Mouse (Mus musculus) ES-E14 (cell line): ENCODE results near the gene Uqcc2. TPM values are rescaled to one million over a fixed set of nuclear protein-coding genes. Genes with fewer than 3 reads are reported as not detected.

Experiments
- DNase-seq: peaks from one replicate; pipeline ENCODE4 v3.0.0-alpha.2; 2013; ENCODE audit warnings: low read depth, low spot score
- H3K27ac ChIP-seq: 2 replicates; pipeline ENCODE4 v1.5.1; 2012; ENCODE audit warnings: low read depth, mild to moderate bottlenecking, low read length, moderate library complexity, mixed read lengths; ENCODE audit not compliant: poor library complexity, insufficient read depth, severe bottlenecking
- H3K36me3 ChIP-seq: 2 replicates; pipeline ENCODE4 v1.6.1; 2012; ENCODE audit warnings: mild to moderate bottlenecking, low read length, moderate library complexity, mixed read lengths; ENCODE audit not compliant: control insufficient read depth, poor library complexity, insufficient read depth, severe bottlenecking
- H3K4me1 ChIP-seq, 2 experiments: fragments of 150-350 bp in 1 of 2; sonication (generic) in 1 of 2; 2 replicates each; pipeline ENCODE4 v1.6.1; 2012; ENCODE audit warnings: low read length in 2 of 2, mild to moderate bottlenecking in 1 of 2, mixed read lengths in 1 of 2; ENCODE audit not compliant: control insufficient read depth in 2 of 2, insufficient read depth in 2 of 2, poor library complexity in 1 of 2
- H3K4me3 ChIP-seq, 2 experiments: fragments of 150-350 bp in 1 of 2; sonication (generic) in 1 of 2; 2 replicates each; pipeline ENCODE4 v1.5.1; 2012; ENCODE audit warnings: low read length in 2 of 2, low read depth in 1 of 2, mild to moderate bottlenecking in 1 of 2, mixed read lengths in 1 of 2; ENCODE audit not compliant: insufficient read depth in 1 of 2, poor library complexity in 1 of 2, severe bottlenecking in 1 of 2
- H3K9ac ChIP-seq: 2 replicates; pipeline ENCODE4 v1.6.1; 2012; ENCODE audit warnings: low read depth, mild to moderate bottlenecking, low read length, mixed read lengths; ENCODE audit not compliant: poor library complexity, insufficient read depth, severe bottlenecking
- H3K9me3 ChIP-seq: fragments of 150-350 bp; sonication (generic); 2 replicates; pipeline ENCODE4 v1.6.1; 2012; ENCODE audit warnings: low read depth, mild to moderate bottlenecking, low read length; ENCODE audit not compliant: control insufficient read depth, insufficient read depth
- CHD2 ChIP-seq: IDR thresholded peaks from 2 replicates; pipeline ENCODE4 v1.6.1; 2014; ENCODE audit warnings: mild to moderate bottlenecking, low read depth, low read length, inconsistent platforms
- HCFC1 ChIP-seq: IDR thresholded peaks from 2 replicates; pipeline ENCODE4 v1.6.1; 2012; ENCODE audit warnings: low read length, inconsistent platforms, borderline replicate concordance; ENCODE audit not compliant: insufficient read depth
- MAFK ChIP-seq: IDR thresholded peaks from 2 replicates; pipeline ENCODE4 v1.6.1; 2014; ENCODE audit warnings: mild to moderate bottlenecking, low read depth, low read length, inconsistent platforms; ENCODE audit not compliant: insufficient read depth
- ZC3H11A ChIP-seq: IDR thresholded peaks from 2 replicates; pipeline ENCODE4 v1.6.1; 2012; ENCODE audit warnings: low read depth, mild to moderate bottlenecking, inconsistent platforms, low read length, borderline replicate concordance
- ZNF384 ChIP-seq: IDR thresholded peaks from 2 replicates; pipeline ENCODE4 v1.6.1; 2012; ENCODE audit warnings: low read depth, low read length, inconsistent platforms
- in situ Hi-C, 2 experiments: fragments of 600-800 bp; cut with MboI; formaldehyde crosslinking; loops; one replicate each; pipeline ENCODE4 v1.15.1; 2025; ENCODE audit warnings: low sequenced_read_pairs in 2 of 2, inconsistent platforms in 1 of 2; ENCODE audit not compliant: unreplicated experiment in 2 of 2
- total RNA-seq: library from RNA; depleted of rRNA; stranded (reverse); fragments of 300-350 nt; gene quantifications from 2 replicates; pipeline ENCODE4 v1.2.3, GENCODE M21; 2012

The Uqcc2 gene
- total RNA-seq, 1 experiment = 199 TPM

DNA sequence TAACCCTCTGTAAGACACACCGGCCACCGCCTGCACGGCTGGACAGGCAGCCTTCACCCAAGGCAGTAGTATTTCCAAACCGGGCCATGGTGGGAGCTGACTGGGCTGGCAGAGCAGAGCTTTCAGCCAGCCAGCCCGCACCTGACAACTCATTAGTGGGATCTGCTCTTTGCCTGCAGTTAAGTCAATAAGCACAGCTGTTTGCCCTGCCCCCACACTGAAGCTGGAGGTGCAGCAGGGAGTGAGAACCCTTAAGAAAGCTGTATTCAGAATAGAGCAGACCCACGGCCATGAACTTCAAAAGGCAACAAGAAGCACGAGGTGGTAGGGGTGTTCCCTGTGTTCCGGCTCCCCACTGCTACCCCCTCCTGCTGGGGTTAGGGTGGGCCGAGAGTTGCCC, 3.5 kb downstream of the Uqcc2 start:
- no peak overlapping the region for H3K9ac ChIP-seq

DNA sequence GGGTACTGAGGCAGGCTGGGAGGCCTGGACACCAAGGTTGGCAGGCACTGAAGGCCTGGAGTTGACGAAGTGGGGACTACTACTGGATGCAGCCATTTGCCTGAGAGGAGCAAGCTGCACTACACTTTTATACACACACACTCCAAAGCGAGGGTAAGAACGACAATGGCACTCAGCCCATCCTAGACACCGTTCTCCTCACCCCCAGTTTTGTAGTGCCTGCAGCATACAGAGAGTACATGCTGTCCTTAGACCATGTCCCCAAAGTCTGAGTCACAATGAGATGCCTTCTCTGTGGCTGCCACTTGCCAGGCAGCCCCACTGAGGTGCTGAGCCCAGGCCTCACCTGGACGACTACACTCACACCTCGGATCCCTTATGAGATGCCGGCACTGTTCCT, 3.9 kb downstream of the Uqcc2 start:
- no peak overlapping the region for H3K4me3 ChIP-seq
- TF ChIP-seq CHD2 (no peak), HCFC1 (no peak), ZC3H11A (no peak), MAFK (no peak), ZNF384 (no peak)
- no peak overlapping the region for H3K9ac ChIP-seq
- in situ Hi-C loops = no loop called here
- no peak overlapping the region for H3K27ac ChIP-seq
- no peak for DNase-seq
- H3K36me3 ChIP-seq = peaks cover 22% of the 10 kb centered on the region; the same call in 1 of the 2 replicates
- no peaks in the 10 kb centered on the region for H3K9me3 ChIP-seq
- peaks cover 2 to 19% of the 10 kb centered on the region in 2 experiments; a peak in 2 of 4 replicates for H3K4me1 ChIP-seq

More for the DNA sequence above, 3.5 kb downstream of the Uqcc2 start:
- no peak overlapping the region for H3K4me3 ChIP-seq
- H3K4me1 ChIP-seq = peaks cover 2 to 22% of the 10 kb centered on the region in 2 experiments; a peak in 2 of 4 replicates
- in situ Hi-C loops = no loop called here
- no peaks in the 10 kb centered on the region for H3K9me3 ChIP-seq
- DNase-seq = no peak
- H3K36me3 ChIP-seq = peaks cover 20% of the 10 kb centered on the region; the same call in 1 of the 2 replicates
- no peak overlapping the region for H3K27ac ChIP-seq
- TF ChIP-seq HCFC1 (no peak), ZNF384 (no peak), ZC3H11A (no peak), CHD2 (no peak), MAFK (no peak)

DNA sequence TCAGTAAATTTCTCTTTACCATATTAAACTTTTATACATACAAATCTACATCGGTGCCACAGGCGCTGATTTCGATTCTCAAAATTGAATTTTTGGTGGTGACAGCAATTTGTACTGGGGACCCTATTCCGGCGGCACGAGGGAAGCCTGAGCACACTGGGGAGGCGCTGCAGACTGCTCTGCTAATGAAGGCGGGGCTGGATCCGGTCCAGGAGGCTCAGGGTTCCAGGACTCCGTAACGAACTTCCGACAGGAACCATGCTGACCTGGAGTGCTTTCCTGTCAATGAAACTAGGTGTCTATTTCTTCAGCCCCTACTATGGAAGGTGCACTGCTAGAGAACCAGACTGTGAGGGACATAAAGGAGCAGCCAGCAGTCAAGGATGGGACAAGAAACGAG, 4.4 kb downstream of the Uqcc2 start:
- in situ Hi-C loops = no loop called here
- peaks cover 23% of the 10 kb centered on the region; the same call in 1 of the 2 replicates for H3K36me3 ChIP-seq
- TF ChIP-seq CHD2 = no peak
- TF ChIP-seq HCFC1 = no peak
- no peak for TF ChIP-seq ZNF384
- TF ChIP-seq ZC3H11A = no peak
- TF ChIP-seq MAFK = no peak
- H3K9ac ChIP-seq = no peak overlapping the region
- H3K4me1 ChIP-seq = peaks cover 2 to 18% of the 10 kb centered on the region in 2 experiments; a peak in 2 of 4 replicates
- H3K4me3 ChIP-seq = no peak overlapping the region
- DNase-seq = no peak
- no peak overlapping the region for H3K27ac ChIP-seq
- H3K9me3 ChIP-seq = no peaks in the 10 kb centered on the region

DNA sequence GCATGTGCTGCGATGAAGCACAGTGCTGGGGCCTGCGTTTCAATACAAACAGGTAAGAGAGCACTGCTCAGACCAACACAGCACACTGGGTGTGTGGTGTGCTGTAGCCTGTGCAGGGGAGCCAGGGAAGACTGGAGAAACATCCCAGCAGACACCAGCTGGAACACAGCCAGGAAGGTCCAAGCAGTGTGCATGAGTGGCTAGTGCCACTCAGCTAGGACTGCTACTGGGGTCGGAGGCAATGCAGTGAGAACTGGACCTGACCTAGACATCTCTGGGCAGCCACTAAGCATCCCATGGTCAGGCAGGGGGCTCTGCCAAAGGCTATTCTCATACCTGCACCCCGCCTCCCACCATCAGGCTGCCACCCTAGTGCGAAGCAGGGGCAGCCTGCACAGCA, 5.5 kb downstream of the Uqcc2 start:
- Histone ChIP-seq H3K9me3 (no peaks in the 10 kb centered on the region), H3K36me3 (peaks cover 33% of the 10 kb centered on the region; the same call in 1 of the 2 replicates), H3K4me1 (peaks cover 2 to 15% of the 10 kb centered on the region in 2 experiments; a peak in 2 of 4 replicates), H3K27ac (no peak overlapping the region), H3K9ac (no peak overlapping the region), H3K4me3 (no peak overlapping the region)
- no peak for DNase-seq
- in situ Hi-C loops = no loop called here
- no peak for TF ChIP-seq ZNF384
- TF ChIP-seq ZC3H11A = no peak
- no peak for TF ChIP-seq HCFC1
- no peak for TF ChIP-seq CHD2
- TF ChIP-seq MAFK = no peak
